In genomic region chr11:21051716-21052115, GRCm38 (mm10) we compare ENCODE assay signal across 21 mouse cellular contexts. TPM values are rescaled to one million over a fixed set of nuclear protein-coding genes. Genes with fewer than 3 reads are reported as not detected.
DNase-seq lines count a peak whose midpoint lies in the region.
"Had no signal": no experiment of that assay in that cellular context is flagged by ENCODE, and none has a peak within 500 bp of the region (broad histone marks: within the 10 kb centered on the region; RNA-seq: fewer than 3 reads in every experiment).

No protein-coding gene starts in this region.

- H3K27ac ChIP-seq in heart, embryonic 10.5 days, result no peak overlapping the region
- H3K27ac ChIP-seq: embryonic facial prominence, embryonic 15.5 days; forebrain, embryonic 10.5 days; hindbrain, embryonic 10.5 days; kidney, embryonic 15.5 days; liver, embryonic 15.5 days; neural tube, embryonic 15.5 days had no signal

- 86% methylated on average over 9 of the region's 9 CpGs for WGBS in heart, embryonic 10.5 days

- no peaks in the 10 kb centered on the region for H3K36me3 ChIP-seq in heart, embryonic 10.5 days
- H3K36me3 ChIP-seq: embryonic facial prominence, embryonic 15.5 days; forebrain, embryonic 10.5 days; hindbrain, embryonic 10.5 days; kidney, embryonic 15.5 days; liver, embryonic 15.5 days; neural tube, embryonic 15.5 days had no signal

- no peak overlapping the region for H3K4me3 ChIP-seq in heart, embryonic 10.5 days
- H3K4me3 ChIP-seq: embryonic facial prominence, embryonic 15.5 days; forebrain, embryonic 10.5 days; hindbrain, embryonic 10.5 days; kidney, embryonic 15.5 days; liver, embryonic 15.5 days; myocyte; neural tube, embryonic 15.5 days had no signal

- peak; percentile 28 for DNase-seq in heart, embryonic 10.5 days (ENCODE audit: low spot score)
- no peak for DNase-seq in heart, adult 9 months (ENCODE audit: low spot score in 2 of 2)
- DNase-seq in frontal cortex, postnatal 25 days (ENCODE audit: low spot score in 2 of 2), result peak; percentile 9 to 18
- DNase-seq in left cerebral cortex, postnatal 10 days (ENCODE audit: extremely low spot score in 1 of 2, low spot score in 2 of 2), result peak; percentile 27 to 30
- peak; percentile 41 to 71 for DNase-seq in right cerebral cortex, postnatal 36 days (ENCODE audit: low spot score in 2 of 2)
- no peak for DNase-seq in adrenal gland, postnatal 25 days
- DNase-seq in gastrocnemius, postnatal 4 days (ENCODE audit: low spot score in 2 of 2), result no peak
- DNase-seq in ovary, postnatal 14 days (ENCODE audit: low spot score), result no peak
- DNase-seq: adrenal gland, postnatal 10 days; cerebellum, adult 9-10 months; lung, postnatal 10 days; midbrain, embryonic 14.5 days; thymus, postnatal 14 days had no signal

- 0 out of 2 replicates have a peak, but pooled peaks cover 2% of the 10 kb centered on the region for H3K4me1 ChIP-seq in heart, embryonic 10.5 days
- H3K4me1 ChIP-seq: embryonic facial prominence, embryonic 15.5 days; liver, embryonic 15.5 days; neural tube, embryonic 15.5 days had no signal

- H3K9me3 ChIP-seq in heart, embryonic 10.5 days, result no peaks in the 10 kb centered on the region
- H3K9me3 ChIP-seq: embryonic facial prominence, embryonic 15.5 days; forebrain, embryonic 10.5 days; hindbrain, embryonic 10.5 days; kidney, embryonic 15.5 days; liver, embryonic 15.5 days; neural tube, embryonic 15.5 days had no signal

- intact Hi-C loops in left cerebral cortex, postnatal 10 days (cut with DNase I), result no loop called here

- no peaks in the 10 kb centered on the region for H3K27me3 ChIP-seq in heart, embryonic 10.5 days (ENCODE audit: insufficient read depth, poor library complexity, severe bottlenecking)
- H3K27me3 ChIP-seq: CH12.LX; embryonic facial prominence, embryonic 15.5 days; kidney, embryonic 15.5 days; neural tube, embryonic 15.5 days had no signal

RNA-seq across cellular contexts. Expression of gene Peli1, which starts 39.4 kb away (rescaled TPM):
- 26.9 and 41.5 TPM in 2 replicates for polyA plus RNA-seq in heart, embryonic 10.5 days (2016; fragmentation: Nextera tagmentation; extraction: Ambion mirVana)
- total RNA-seq in left cerebral cortex, postnatal 10 days (2021), result 10 to 100 TPM; 47.1 to 49.9 TPM
- 18.0 and 19.0 TPM in 2 replicates for total RNA-seq in adrenal gland, postnatal 25 days (2021)
- 10 to 100 TPM; 18.4 to 24.6 TPM for total RNA-seq in gastrocnemius, postnatal 4 days (2021)

Comparison
In these comparisons a context has a peak if more than half of its experiments do, and no peak if none do; other contexts are left out.
1. DNase-seq: peak in heart, embryonic 10.5 days (single experiment), frontal cortex, postnatal 25 days (2 of 2), left cerebral cortex, postnatal 10 days (2 of 2) and right cerebral cortex, postnatal 36 days (2 of 2); none in heart, adult 9 months (0 of 2), adrenal gland, postnatal 25 days (single experiment), gastrocnemius, postnatal 4 days (0 of 2) and ovary, postnatal 14 days (single experiment).